Mouse (Mus musculus) CD4-positive, CD25-positive, alpha-beta regulatory T cell, adult 4 months (primary cell): ENCODE data around the gene Hk1. TPM values are rescaled to one million over a fixed set of nuclear protein-coding genes. Genes with fewer than 3 reads are reported as not detected.

Experiments used
- ATAC-seq: one replicate; pipeline ENCODE4 v1.8.0; 2017
- polyA plus RNA-seq, 2 experiments: library from polyadenylated mRNA; unstranded; fragments of 100-300 nt; shearing (Covaris generic); gene quantifications; one replicate each; pipeline ENCODE4 v1.2.1; 2017

Gene Hk1
- polyA plus RNA-seq, 2 experiments from 2014 or later = 69.6 to 103 TPM

GRCm38 (mm10) chr10:62261115-62261886 lies 118.4 kb downstream of the Hk1 start:
- ATAC-seq = peak; percentile 96

GRCm38 (mm10) chr10:62258298-62258697 lies 121.4 kb downstream of the Hk1 start:
- ATAC-seq = no peak

- no peak for ATAC-seq
These were observed 127.0 kb downstream of the Hk1 start for GRCm38 (mm10) chr10:62252496-62253235.

GRCm38 (mm10) chr10:62252000-62252488 lies 127.7 kb downstream of the Hk1 start, which contains the start of gene Tacr2:
Tacr2 (plus strand) TSS chr10:62252438.
- ATAC-seq = no peak

GRCm38 (mm10) chr10:62247815-62248214 lies 131.9 kb downstream of the Hk1 start:
- peak; percentile 47 for ATAC-seq

- no peak for ATAC-seq
These were observed 132.6 kb downstream of the Hk1 start for GRCm38 (mm10) chr10:62247156-62247555.

- ATAC-seq = no peak
These were observed 135.6 kb downstream of the Hk1 start for GRCm38 (mm10) chr10:62244067-62244466.

GRCm38 (mm10) chr10:62242896-62243295 lies 136.8 kb downstream of the Hk1 start:
- no peak for ATAC-seq

- no peak for ATAC-seq
These were observed 137.3 kb downstream of the Hk1 start for GRCm38 (mm10) chr10:62242358-62242757.

GRCm38 (mm10) chr10:62239270-62239669 lies 140.4 kb downstream of the Hk1 start:
- no peak for ATAC-seq

GRCm38 (mm10) chr10:62238688-62239087 lies 141.0 kb downstream of the Hk1 start:
- no peak for ATAC-seq

GRCm38 (mm10) chr10:62237205-62237604 lies 142.5 kb downstream of the Hk1 start:
- no peak for ATAC-seq

GRCm38 (mm10) chr10:62236165-62236564 lies 143.5 kb downstream of the Hk1 start:
- no peak for ATAC-seq

GRCm38 (mm10) chr10:62231811-62232210 lies 147.9 kb downstream of the Hk1 start:
- no peak for ATAC-seq

GRCm38 (mm10) chr10:62231395-62231732 lies 148.3 kb downstream of the Hk1 start:
- no peak for ATAC-seq

- ATAC-seq = no peak
These were observed 148.9 kb downstream of the Hk1 start, which contains the start of gene Tspan15 for GRCm38 (mm10) chr10:62230708-62231394. Tspan15 (minus strand) TSS chr10:62231251.

GRCm38 (mm10) chr10:62228126-62228525 lies 151.6 kb downstream of the Hk1 start:
- no peak for ATAC-seq

GRCm38 (mm10) chr10:62225839-62226238 lies 153.9 kb downstream of the Hk1 start:
- no peak for ATAC-seq

GRCm38 (mm10) chr10:62224231-62224630 lies 155.5 kb downstream of the Hk1 start:
- ATAC-seq = no peak

- no peak for ATAC-seq
These were observed 156.9 kb downstream of the Hk1 start for GRCm38 (mm10) chr10:62222777-62223176.

- no peak for ATAC-seq
These were observed 158.1 kb downstream of the Hk1 start for GRCm38 (mm10) chr10:62221647-62222046.

- no peak for ATAC-seq
These were observed 158.8 kb downstream of the Hk1 start for GRCm38 (mm10) chr10:62220732-62221514.
